ENCODE assay signal across 8 mouse cellular contexts in genomic region chr12:112808587-112809364, GRCm38 (mm10). TPM values are rescaled to one million over a fixed set of nuclear protein-coding genes. Genes with fewer than 3 reads are reported as not detected.
DNase-seq lines count a peak whose midpoint lies in the region; ATAC-seq and TF ChIP-seq lines count a peak whose summit lies in the region.

Clba1 (plus strand) TSS chr12:112808937.

- intact Hi-C loops in heart, postnatal 36 days (cut with DNase I) = loop anchor here (2.0 kb wide), 1 partner anchor 20 kb away; the partner anchor contains the start of gene Cdca4

- peak; percentile 90 for DNase-seq in ES-CJ7 (ENCODE audit: low read depth, low spot score)
- peak; percentile 92 for DNase-seq in cerebellum, adult 11 months
- peak; percentile 92 for DNase-seq in heart, postnatal 36 days
- peak; percentile 94 to 95 for DNase-seq in layer of hippocampus, adult 2 months (ENCODE audit: low spot score in 2 of 2)
- DNase-seq in lung, embryonic 14.5 days = peak; percentile 98
- DNase-seq in thymus, adult 2 months = peak; percentile 89

- TF ChIP-seq CTCF in layer of hippocampus, adult 2 months (conservative IDR thresholded peaks at IDR 0.05) = peak; percentile 72
- peak; percentile 68 for TF ChIP-seq CTCF in lung, embryonic 14.5 days (IDR thresholded peaks at IDR 0.05; ENCODE audit: low read depth)
- no peak for TF ChIP-seq CTCF in olfactory bulb, adult 2 months (IDR thresholded peaks at IDR 0.05; ENCODE audit: insufficient read depth, low read depth, low read length)
- peak; percentile 73; the same call in 1 of the 2 replicates for TF ChIP-seq CTCF in thymus, adult 2 months (IDR thresholded peaks at IDR 0.05; ENCODE audit: borderline replicate concordance, control insufficient read depth, extremely low read depth, insufficient read depth, low read length, poor library complexity)

- peaks cover 13% of the 10 kb centered on the region for H3K4me1 ChIP-seq in forebrain, embryonic 15.5 days
- 0 out of 2 replicates have a peak, but pooled peaks cover 3% of the 10 kb centered on the region for H3K4me1 ChIP-seq in lung, embryonic 14.5 days (ENCODE audit: insufficient read depth)
- H3K4me1 ChIP-seq in olfactory bulb, adult 2 months (ENCODE audit: control insufficient read depth, insufficient read depth, low read length) = peaks cover 21% of the 10 kb centered on the region
- peaks cover 12% of the 10 kb centered on the region for H3K4me1 ChIP-seq in thymus, adult 2 months (replicated peaks; ENCODE audit: control insufficient read depth, insufficient read depth, low read length)

- ATAC-seq in forebrain, embryonic 15.5 days (replicated peaks) = peak; percentile 95
- peak; percentile 91 for ATAC-seq in lung, embryonic 14.5 days (ENCODE audit: insufficient read depth)

- H3K4me3 ChIP-seq in forebrain, embryonic 15.5 days = peak within 1 kb of the TSS; percentile 52
- peak within 1 kb of the TSS; percentile 84 for H3K4me3 ChIP-seq in layer of hippocampus, adult 2 months
- peak within 1 kb of the TSS; percentile 64 for H3K4me3 ChIP-seq in lung, embryonic 14.5 days (ENCODE audit: low read depth, low read length)
- H3K4me3 ChIP-seq in olfactory bulb, adult 2 months (ENCODE audit: insufficient read depth, low read depth, low read length) = peak within 1 kb of the TSS; percentile 62
- peak within 1 kb of the TSS; percentile 55 for H3K4me3 ChIP-seq in thymus, adult 2 months (ENCODE audit: control insufficient read depth, insufficient read depth, low read length)

- H3K9ac ChIP-seq in forebrain, embryonic 15.5 days (replicated peaks) = peak within 1 kb of the TSS; percentile 56
- H3K9ac ChIP-seq in lung, embryonic 14.5 days = peak within 1 kb of the TSS; percentile 57

- peaks cover 2% of the 10 kb centered on the region; the same call in 1 of the 2 replicates for H3K36me3 ChIP-seq in forebrain, embryonic 15.5 days
- no peaks in the 10 kb centered on the region for H3K36me3 ChIP-seq in lung, embryonic 14.5 days (ENCODE audit: insufficient read depth)
- no peaks in the 10 kb centered on the region for H3K36me3 ChIP-seq in thymus, adult 2 months (ENCODE audit: control insufficient read depth, insufficient read depth, low read length)

- no peaks in the 10 kb centered on the region for H3K9me3 ChIP-seq in forebrain, embryonic 15.5 days
- no peaks in the 10 kb centered on the region for H3K9me3 ChIP-seq in lung, embryonic 14.5 days (ENCODE audit: low read depth, low read length)

- H3K27me3 ChIP-seq in forebrain, embryonic 15.5 days = no peaks in the 10 kb centered on the region
- no peaks in the 10 kb centered on the region for H3K27me3 ChIP-seq in lung, embryonic 14.5 days (ENCODE audit: insufficient read depth, low read length)
- peaks cover 4% of the 10 kb centered on the region; the same call in 1 of the 2 replicates for H3K27me3 ChIP-seq in thymus, adult 2 months (ENCODE audit: control insufficient read depth, insufficient read depth, low read length)

- under 1% methylated on average over 64 of the region's 64 CpGs for WGBS in forebrain, embryonic 15.5 days
- WGBS in lung, embryonic 14.5 days = 1% methylated on average over 64 of the region's 64 CpGs
- under 1% methylated on average over 64 of the region's 64 CpGs for WGBS in olfactory bulb, adult 2 months
- WGBS in thymus, adult 2 months = 3% methylated on average over 64 of the region's 64 CpGs

- H3K27ac ChIP-seq in forebrain, embryonic 15.5 days (replicated peaks) = peak within 1 kb of the TSS; percentile 66
- H3K27ac ChIP-seq in layer of hippocampus, adult 2 months = peak within 1 kb of the TSS; percentile 89
- no peak within 1 kb of the TSS for H3K27ac ChIP-seq in lung, embryonic 14.5 days (ENCODE audit: low read depth)
- peak within 1 kb of the TSS; percentile 66 for H3K27ac ChIP-seq in olfactory bulb, adult 2 months (ENCODE audit: insufficient read depth, low read depth, low read length)
- no peak within 1 kb of the TSS for H3K27ac ChIP-seq in thymus, adult 2 months (ENCODE audit: control insufficient read depth, insufficient read depth, low read length)

- H3K4me2 ChIP-seq in forebrain, embryonic 15.5 days (replicated peaks) = peak within 1 kb of the TSS; percentile 85
- H3K4me2 ChIP-seq in lung, embryonic 14.5 days = peak within 1 kb of the TSS; percentile 99

- peak; percentile 62; the same call in 1 of the 2 replicates for TF ChIP-seq POLR2A in olfactory bulb, adult 2 months (IDR thresholded peaks at IDR 0.05; ENCODE audit: insufficient read depth, low read depth, low read length)
- TF ChIP-seq POLR2A in thymus, adult 2 months (IDR thresholded peaks at IDR 0.05; ENCODE audit: control insufficient read depth, extremely low read depth, insufficient read depth, low read length, poor library complexity) = 0 out of 2 replicates have a peak, but pooled peaks have one; percentile 44

RNA-seq across cellular contexts. Expression of gene Clba1, which starts in this region (rescaled TPM):
- polyA plus RNA-seq in forebrain, embryonic 15.5 days (2015; fragmentation: Nextera tagmentation; extraction: Ambion mirVana) = 16.9 and 18.5 TPM in 2 replicates
- total RNA-seq in heart, postnatal 36 days (2021) = 1 to 10 TPM; 1.6 to 2.9 TPM
- 10 to 100 TPM; 12.8 to 13.2 TPM for total RNA-seq in layer of hippocampus, adult 2 months (2021)
- polyA plus RNA-seq in lung, embryonic 14.5 days (2014; fragmentation: Nextera tagmentation; extraction: Ambion mirVana) = 4.3 and 5.1 TPM in 2 replicates
- polyA plus RNA-seq in olfactory bulb, adult 2 months (2012; ENCODE audit: insufficient read depth, insufficient read length, low replicate concordance, missing spikeins) = not detected in 2 replicates
- 2.8 and 2.9 TPM in 2 replicates for polyA plus RNA-seq in thymus, adult 2 months (2012; rRNA removed)

Comparison
In these comparisons a context has a peak if more than half of its experiments do, and no peak if none do; other contexts are left out.
1. H3K27ac ChIP-seq: peak in forebrain, embryonic 15.5 days (single experiment), layer of hippocampus, adult 2 months (single experiment) and olfactory bulb, adult 2 months (single experiment); none in lung, embryonic 14.5 days (single experiment) and thymus, adult 2 months (single experiment).
2. Peak in every context shown above with its lines, with median percentiles within 50 percentile points of each other: DNase-seq and H3K4me3 ChIP-seq.